Mouse (Mus musculus) midbrain, embryonic 14.5 days (tissue): ENCODE measurements at regions not wholly inside any gene's neighbourhood (a gene's known extent, or its start where the extent isn't known, plus 50 kb on each side); places are given as distances from the start of the nearest gene placed in this dataset.
A peak's percentile ranks its signal among the peaks of the same experiment; 100 is the strongest.

Experiments used
- ATAC-seq: fragments of 200-750 bp; cut with Nextera tagmentation; 2 replicates; pipeline ENCODE4 v1.8.0; 2017; ENCODE audit warnings: moderate number of reproducible peaks, moderate library complexity; ENCODE audit not compliant: low FRiP score, low TSS enrichment
- DNase-seq: peaks from one replicate; pipeline ENCODE4 v3.0.0-alpha.2; 2015
- H3K27ac ChIP-seq: fragments of 300-500 bp; sonication (generic); replicated peaks from 2 replicates; pipeline ENCODE4 v1.5.1; 2014; ENCODE audit warnings: mild to moderate bottlenecking, low read depth, low read length, moderate library complexity
- H3K27me3 ChIP-seq: fragments of 300-500 bp; sonication (generic); 2 replicates; pipeline ENCODE4 v1.6.1; 2014; ENCODE audit warnings: low read length, control low read depth, mixed read lengths; ENCODE audit not compliant: control insufficient read depth, insufficient read depth
- H3K36me3 ChIP-seq: fragments of 300-500 bp; sonication (generic); 2 replicates; pipeline ENCODE4 v1.6.1; 2014; ENCODE audit warnings: low read length, control low read depth; ENCODE audit not compliant: control insufficient read depth, insufficient read depth
- H3K4me1 ChIP-seq: fragments of 300-500 bp; sonication (generic); 2 replicates; pipeline ENCODE4 v1.6.1; 2014; ENCODE audit warnings: mild to moderate bottlenecking, antibody characterized with exemption, low read length, control low read depth; ENCODE audit not compliant: control insufficient read depth, insufficient read depth
- H3K4me2 ChIP-seq: fragments of 300-500 bp; sonication (generic); 2 replicates; pipeline ENCODE4 v1.6.1; 2014; ENCODE audit warnings: mild to moderate bottlenecking, low read length, moderate library complexity
- H3K4me3 ChIP-seq: fragments of 300-500 bp; sonication (generic); replicated peaks from 2 replicates; pipeline ENCODE4 v1.5.1; 2014; ENCODE audit warnings: low read depth, low read length
- H3K9ac ChIP-seq: fragments of 300-500 bp; sonication (generic); replicated peaks from 2 replicates; pipeline ENCODE4 v1.6.1; 2014; ENCODE audit warnings: mild to moderate bottlenecking, low read length, moderate library complexity
- H3K9me3 ChIP-seq: fragments of 300-500 bp; sonication (generic); 2 replicates; pipeline ENCODE4 v1.6.1; 2016; ENCODE audit warnings: low read length, control low read depth, mixed read lengths; ENCODE audit not compliant: control insufficient read depth
- WGBS: fragments of 180-500 bp; shearing (Covaris S2); extraction: QIAGEN DNeasy Blood & Tissue Kit; methylation state at CpG from one replicate; pipeline ENCODE4 v1.1.7; 2014; 5-methylcytosine and 5-hydroxymethylcytosine counted together

- Histone ChIP-seq H3K9me3 (no peaks in the 10 kb centered on the region), H3K4me3 (no peak overlapping the region), H3K36me3 (no peaks in the 10 kb centered on the region), H3K27me3 (no peaks in the 10 kb centered on the region), H3K9ac (no peak overlapping the region), H3K27ac (no peak overlapping the region), H3K4me2 (no peak overlapping the region), H3K4me1 (no peaks in the 10 kb centered on the region)
- ATAC-seq (no peak), DNase-seq (no peak)
- 78% methylated on average over 13 of the region's 13 CpGs for WGBS
Measured at GRCm38 (mm10) chr15:86807296-86808080, 593.2 kb downstream of the Tbc1d22a start.

GRCm38 (mm10) chr15:86811821-86812220 lies 597.6 kb downstream of the Tbc1d22a start:
- Histone ChIP-seq H3K27ac (no peak overlapping the region), H3K4me2 (no peak overlapping the region), H3K4me1 (no peaks in the 10 kb centered on the region), H3K36me3 (no peaks in the 10 kb centered on the region), H3K9ac (no peak overlapping the region), H3K27me3 (no peaks in the 10 kb centered on the region), H3K9me3 (no peaks in the 10 kb centered on the region), H3K4me3 (no peak overlapping the region)
- no peak for DNase-seq
- WGBS = 54% methylated on average over 2 of the region's 2 CpGs
- no peak for ATAC-seq

DNA sequence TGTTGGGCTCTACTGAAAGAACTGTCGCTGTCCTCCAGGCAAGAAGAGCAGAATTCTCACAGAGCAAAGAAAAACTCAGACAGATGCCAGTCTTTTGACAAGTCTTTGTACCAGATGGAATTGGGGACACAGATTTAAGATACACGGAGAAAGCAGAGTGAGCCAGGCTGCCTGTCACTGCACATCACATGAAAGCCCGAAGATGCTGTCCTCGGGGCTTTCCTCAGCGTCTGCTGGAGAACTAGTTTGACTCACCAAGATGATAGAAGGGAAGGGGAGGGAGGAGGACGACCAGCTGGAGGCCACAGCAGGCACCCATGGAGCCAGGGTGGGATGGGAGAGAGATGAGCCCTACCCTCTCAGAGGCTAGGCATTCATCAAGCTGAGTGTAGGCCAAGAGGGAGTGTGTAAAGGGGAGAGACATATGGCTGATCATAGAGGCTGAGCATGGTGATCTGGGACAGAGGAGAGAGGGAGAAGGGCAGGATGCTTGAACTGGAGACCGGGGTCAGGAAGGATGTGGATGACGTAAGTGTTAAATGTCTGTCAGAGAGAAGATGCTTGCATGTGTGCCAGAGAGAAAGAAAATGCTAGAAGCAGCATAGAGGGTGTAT lies 600.7 kb downstream of the Tbc1d22a start:
- Histone ChIP-seq H3K27ac (no peak overlapping the region), H3K9me3 (no peaks in the 10 kb centered on the region), H3K36me3 (no peaks in the 10 kb centered on the region), H3K4me3 (no peak overlapping the region), H3K27me3 (no peaks in the 10 kb centered on the region), H3K4me2 (no peak overlapping the region), H3K9ac (no peak overlapping the region), H3K4me1 (no peaks in the 10 kb centered on the region)
- no peak for ATAC-seq
- WGBS = 70% methylated on average over 8 of the region's 8 CpGs
- DNase-seq = no peak

- Histone ChIP-seq H3K27me3 (no peaks in the 10 kb centered on the region), H3K4me3 (no peak overlapping the region), H3K36me3 (no peaks in the 10 kb centered on the region), H3K9me3 (no peaks in the 10 kb centered on the region), H3K4me2 (no peak overlapping the region), H3K9ac (no peak overlapping the region), H3K27ac (peak overlapping the region; percentile 61), H3K4me1 (no peaks in the 10 kb centered on the region)
- ATAC-seq = no peak
- peak; percentile 62 for DNase-seq
- WGBS = 31% methylated on average over 6 of the region's 6 CpGs
Measured at GRCm38 (mm10) chr15:86835996-86836395, 621.7 kb downstream of the Tbc1d22a start.

GRCm38 (mm10) chr15:86852161-86852870 lies 638.1 kb downstream of the Tbc1d22a start:
- DNase-seq = peak; percentile 68
- peaks cover 15% of the 10 kb centered on the region; the same call in 1 of the 2 replicates for H3K4me1 ChIP-seq
- no peaks in the 10 kb centered on the region for H3K36me3 ChIP-seq
- peak overlapping the region; percentile 77 for H3K27ac ChIP-seq
- no peak for ATAC-seq
- WGBS = 10% methylated on average over 11 of the region's 11 CpGs
- no peak overlapping the region for H3K9ac ChIP-seq
- no peaks in the 10 kb centered on the region for H3K9me3 ChIP-seq
- no peak overlapping the region for H3K4me3 ChIP-seq
- H3K4me2 ChIP-seq = no peak overlapping the region
- no peaks in the 10 kb centered on the region for H3K27me3 ChIP-seq

GRCm38 (mm10) chr15:86858356-86858906 lies 644.2 kb downstream of the Tbc1d22a start:
- Histone ChIP-seq H3K4me3 (no peak overlapping the region), H3K9ac (no peak overlapping the region), H3K27ac (peak overlapping the region; percentile 27; the same call in 1 of the 2 replicates), H3K4me1 (no peaks in the 10 kb centered on the region), H3K36me3 (no peaks in the 10 kb centered on the region), H3K27me3 (no peaks in the 10 kb centered on the region), H3K4me2 (no peak overlapping the region), H3K9me3 (no peaks in the 10 kb centered on the region)
- WGBS = 11% methylated on average over 3 of the region's 3 CpGs
- DNase-seq (peak; percentile 21), ATAC-seq (no peak)

DNA sequence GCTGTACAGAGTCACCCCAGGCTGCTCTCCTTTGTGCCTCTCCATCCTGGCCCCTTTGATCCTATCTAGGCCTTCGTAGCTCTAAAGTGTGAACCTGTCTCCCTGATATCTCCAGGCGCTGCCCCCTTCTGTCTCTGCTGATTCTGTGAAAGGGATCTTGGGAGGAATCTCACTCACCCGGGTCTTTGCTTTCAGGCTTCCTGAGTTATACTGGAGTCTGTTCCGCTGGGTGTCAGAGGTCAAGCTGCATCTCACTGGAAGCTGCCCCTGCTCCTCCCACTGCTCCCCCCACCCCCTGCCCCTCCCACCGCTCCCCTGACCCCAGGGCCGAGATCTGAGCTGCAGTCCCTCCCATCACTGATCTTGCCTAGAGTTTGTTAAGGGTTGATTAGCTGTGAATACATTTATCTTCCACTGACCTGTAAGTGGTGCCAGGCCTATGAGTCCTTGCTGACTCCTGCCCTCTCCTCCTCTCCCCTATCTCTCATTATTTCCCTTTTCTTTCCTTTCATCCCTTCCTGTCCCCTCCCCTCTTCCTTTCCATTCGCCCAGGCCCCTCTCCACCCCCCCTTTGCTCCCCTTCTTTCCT lies 661.6 kb downstream of the Tbc1d22a start:
- H3K27ac ChIP-seq = no peak overlapping the region
- peaks cover 14% of the 10 kb centered on the region for H3K4me1 ChIP-seq
- WGBS = 5% methylated on average over 7 of the region's 7 CpGs
- no peaks in the 10 kb centered on the region for H3K36me3 ChIP-seq
- DNase-seq = no peak
- no peak overlapping the region for H3K4me3 ChIP-seq
- no peaks in the 10 kb centered on the region for H3K27me3 ChIP-seq
- H3K4me2 ChIP-seq = peak overlapping the region; percentile 24
- 0 out of 2 replicates have a peak overlapping the region, but pooled peaks have one; percentile 36 for H3K9ac ChIP-seq
- no peaks in the 10 kb centered on the region for H3K9me3 ChIP-seq
- no peak for ATAC-seq

DNA sequence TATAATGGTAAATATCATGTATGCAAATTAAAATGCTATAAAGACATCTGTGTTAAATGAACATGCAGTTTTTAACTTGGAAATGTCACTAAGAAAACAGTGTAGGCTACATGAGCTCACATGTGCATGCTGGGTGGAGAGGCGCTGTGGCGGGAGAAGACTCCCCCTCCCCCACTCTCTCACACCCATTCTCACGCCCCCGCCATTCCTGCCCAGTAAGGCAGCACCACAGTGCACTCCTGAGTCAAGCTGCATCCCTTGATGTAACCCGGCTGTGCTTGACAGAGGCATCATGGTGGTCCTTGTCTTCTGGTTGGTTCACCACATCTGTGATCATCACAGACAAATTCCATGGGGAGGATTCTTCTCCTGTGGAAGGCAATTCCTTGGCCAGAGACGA lies 647.1 kb upstream of the Fam19a5 start:
- DNase-seq (no peak), ATAC-seq (no peak)
- Histone ChIP-seq H3K9me3 (no peaks in the 10 kb centered on the region), H3K9ac (no peak overlapping the region), H3K4me1 (no peaks in the 10 kb centered on the region), H3K36me3 (no peaks in the 10 kb centered on the region), H3K4me3 (no peak overlapping the region), H3K4me2 (no peak overlapping the region), H3K27ac (no peak overlapping the region), H3K27me3 (no peaks in the 10 kb centered on the region)
- WGBS = 71% methylated on average over 6 of the region's 6 CpGs
